Mouse (Mus musculus) MEL (cell line): Measurements from ENCODE around the gene Hba-a1. TPM values are rescaled to one million over a fixed set of nuclear protein-coding genes. Genes with fewer than 3 reads are reported as not detected.

ENCODE experiments used
- DNase-seq: peaks from one replicate; pipeline ENCODE4 v3.0.0; 2011; ENCODE audit warnings: low read depth, low spot score
- H3K27ac ChIP-seq: 2 replicates; pipeline ENCODE4 v1.5.1; 2012; ENCODE audit warnings: low read depth, mild to moderate bottlenecking, control low read depth, low read length, moderate library complexity; ENCODE audit not compliant: control insufficient read depth
- H3K27me3 ChIP-seq, 2 experiments: fragments of 150-350 bp in 1 of 2; sonication (generic) in 1 of 2; 2 replicates each; pipeline ENCODE4 v1.6.1; 2012; ENCODE audit warnings: low read length in 2 of 2, mild to moderate bottlenecking in 2 of 2, improper control_type of control experiment in 1 of 2, moderate library complexity in 1 of 2; ENCODE audit not compliant: insufficient read depth in 2 of 2, control insufficient read depth in 1 of 2
- H3K36me3 ChIP-seq, 2 experiments: 2 replicates each; pipeline ENCODE4 v1.6.1; 2012 to 2014; ENCODE audit warnings: low read length in 2 of 2, improper control_type of control experiment in 1 of 2, inconsistent platforms in 1 of 2, mild to moderate bottlenecking in 1 of 2; ENCODE audit not compliant: insufficient read depth in 2 of 2, control insufficient read depth in 1 of 2
- H3K4me1 ChIP-seq, 2 experiments: fragments of 150-350 bp in 1 of 2; sonication (generic) in 1 of 2; 2 replicates each; pipeline ENCODE4 v1.6.1; 2012; ENCODE audit warnings: low read length in 2 of 2, improper control_type of control experiment in 1 of 2, mild to moderate bottlenecking in 1 of 2; ENCODE audit not compliant: insufficient read depth in 2 of 2, control insufficient read depth in 1 of 2
- H3K4me3 ChIP-seq, 2 experiments: fragments of 150-350 bp in 1 of 2; sonication (generic) in 1 of 2; 2 replicates each; pipeline ENCODE4 v1.5.1; 2012; ENCODE audit warnings: low read depth in 2 of 2, low read length in 2 of 2, mild to moderate bottlenecking in 2 of 2, moderate library complexity in 2 of 2, control low read depth in 1 of 2, improper control_type of control experiment in 1 of 2; ENCODE audit not compliant: control insufficient read depth in 1 of 2, insufficient read depth in 1 of 2
- H3K79me2 ChIP-seq: 2 replicates; pipeline ENCODE4 v1.6.1; 2012; ENCODE audit warnings: mild to moderate bottlenecking, low read length, moderate library complexity; ENCODE audit not compliant: control insufficient read depth, poor library complexity, insufficient read depth
- H3K9ac ChIP-seq: 2 replicates; pipeline ENCODE4 v1.6.1; 2012; ENCODE audit warnings: low read depth, mild to moderate bottlenecking, control low read depth, low read length, moderate library complexity; ENCODE audit not compliant: control insufficient read depth, poor library complexity, severe bottlenecking
- H3K9me3 ChIP-seq: fragments of 150-350 bp; sonication (generic); replicated peaks from 2 replicates; pipeline ENCODE4 v1.6.1; 2012; ENCODE audit warnings: mild to moderate bottlenecking, low read length, improper control_type of control experiment, moderate library complexity; ENCODE audit not compliant: insufficient read depth
- BHLHE40 ChIP-seq: IDR thresholded peaks from 2 replicates; pipeline ENCODE4 v1.6.1; 2012; ENCODE audit warnings: low read depth, mild to moderate bottlenecking, inconsistent platforms, low read length, improper control_type of control experiment, borderline replicate concordance
- CTCF ChIP-seq, 3 experiments: IDR thresholded peaks in 2 of 3; conservative IDR thresholded peaks in 1 of 3; 2 replicates each; pipeline ENCODE4 v1.5.1; 2011 to 2012; ENCODE audit warnings: low read length in 3 of 3, low read depth in 2 of 3, mild to moderate bottlenecking in 2 of 3, improper control_type of control experiment in 1 of 3, inconsistent platforms in 1 of 3, mixed read lengths in 1 of 3, moderate library complexity in 1 of 3; ENCODE audit not compliant: control insufficient read depth in 1 of 3, insufficient read depth in 1 of 3, poor library complexity in 1 of 3, severe bottlenecking in 1 of 3
- E2F4 ChIP-seq: IDR thresholded peaks from 2 replicates; pipeline ENCODE4 v1.6.1; 2011; ENCODE audit warnings: low read depth, low read length, improper control_type of control experiment, borderline replicate concordance
- ELF1 ChIP-seq: IDR thresholded peaks from 2 replicates; pipeline ENCODE4 v1.6.1; 2014; ENCODE audit warnings: low read depth, mild to moderate bottlenecking, inconsistent platforms, low read length, improper control_type of control experiment, moderate library complexity
- EP300 ChIP-seq, 2 experiments: IDR thresholded peaks; 2 replicates each; pipeline ENCODE4 v1.6.1; 2011; ENCODE audit warnings: improper control_type of control experiment in 2 of 2, low read length in 2 of 2, low read depth in 1 of 2, mild to moderate bottlenecking in 1 of 2
- ETS1 ChIP-seq: IDR thresholded peaks from 2 replicates; pipeline ENCODE4 v1.6.1; 2012; ENCODE audit warnings: low read depth, mild to moderate bottlenecking, inconsistent platforms, low read length, improper control_type of control experiment, moderate library complexity
- GABPA ChIP-seq: IDR thresholded peaks from 2 replicates; pipeline ENCODE4 v1.6.1; 2012; ENCODE audit warnings: low read depth, mild to moderate bottlenecking, inconsistent platforms, low read length, improper control_type of control experiment, moderate library complexity
- MAFK ChIP-seq: IDR thresholded peaks from 2 replicates; pipeline ENCODE4 v1.6.1; 2011; ENCODE audit warnings: low read depth, mild to moderate bottlenecking, low read length, improper control_type of control experiment, borderline replicate concordance
- MAX ChIP-seq: IDR thresholded peaks from 2 replicates; pipeline ENCODE4 v1.6.1; 2011; ENCODE audit warnings: low read length, improper control_type of control experiment
- MEF2A ChIP-seq: IDR thresholded peaks from 2 replicates; pipeline ENCODE4 v1.6.1; 2014; ENCODE audit warnings: low read depth, mild to moderate bottlenecking, inconsistent platforms, low read length, improper control_type of control experiment; ENCODE audit not compliant: poor library complexity, insufficient replicate concordance, severe bottlenecking; ENCODE audit errors: extremely low read depth
- MYC ChIP-seq: IDR thresholded peaks from 2 replicates; pipeline ENCODE4 v1.6.1; 2011; ENCODE audit warnings: low read depth, mild to moderate bottlenecking, low read length, improper control_type of control experiment, moderate library complexity
- NRF1 ChIP-seq: IDR thresholded peaks from 2 replicates; pipeline ENCODE4 v1.6.1; 2014; ENCODE audit warnings: low read depth, mild to moderate bottlenecking, inconsistent platforms, low read length, improper control_type of control experiment, moderate library complexity; ENCODE audit not compliant: poor library complexity, insufficient read depth, severe bottlenecking
- POLR2AphosphoS2 ChIP-seq: IDR thresholded peaks from 2 replicates; pipeline ENCODE4 v1.6.1; 2011; ENCODE audit warnings: low read length, improper control_type of control experiment
- RAD21 ChIP-seq: IDR thresholded peaks from 2 replicates; pipeline ENCODE4 v1.6.1; 2011; ENCODE audit warnings: mild to moderate bottlenecking, low read depth, low read length, improper control_type of control experiment
- SMC3 ChIP-seq: IDR thresholded peaks from 2 replicates; pipeline ENCODE4 v1.6.1; 2011; ENCODE audit warnings: low read depth, low read length, improper control_type of control experiment
- TAL1 ChIP-seq: IDR thresholded peaks from 2 replicates; pipeline ENCODE4 v1.6.1; 2012; ENCODE audit warnings: mild to moderate bottlenecking, inconsistent platforms, low read length, moderate library complexity, mixed read lengths
- TCF12 ChIP-seq: IDR thresholded peaks from 2 replicates; pipeline ENCODE4 v1.6.1; 2014; ENCODE audit warnings: low read depth, mild to moderate bottlenecking, inconsistent platforms, low read length, improper control_type of control experiment, moderate library complexity
- UBTF ChIP-seq: IDR thresholded peaks from 2 replicates; pipeline ENCODE4 v1.6.1; 2012; ENCODE audit warnings: low read depth, mild to moderate bottlenecking, inconsistent platforms, low read length, improper control_type of control experiment, moderate library complexity, borderline replicate concordance; ENCODE audit not compliant: insufficient read depth
- ZC3H11A ChIP-seq: IDR thresholded peaks from 2 replicates; pipeline ENCODE4 v1.6.1; 2012; ENCODE audit warnings: low read depth, mild to moderate bottlenecking, inconsistent platforms, low read length, improper control_type of control experiment
- ZKSCAN1 ChIP-seq: IDR thresholded peaks from 2 replicates; pipeline ENCODE4 v1.6.1; 2012; ENCODE audit warnings: low read depth, mild to moderate bottlenecking, inconsistent platforms, low read length, improper control_type of control experiment, moderate library complexity
- polyA plus RNA-seq, 2 experiments: library from polyadenylated mRNA; stranded (reverse) in 1 of 2; unstranded in 1 of 2; fragments of >175 nt in 1 of 2; fragments of >200 nt in 1 of 2; gene quantifications; 2 replicates each; pipeline versions ENCODE4 v1.2.1 to v1.2.4; 2012; ENCODE audit warnings: low replicate concordance in 2 of 2, low read depth in 1 of 2; ENCODE audit not compliant: insufficient read length in 2 of 2, insufficient read depth in 1 of 2, missing spikeins in 1 of 2
- total RNA-seq: library from RNA; depleted of rRNA; stranded (reverse); fragments of 300-350 nt; gene quantifications from 2 replicates; pipeline ENCODE4 v1.2.3, GENCODE M21; 2012

Gene Hba-a1
- total and polyA plus RNA-seq, 3 experiments = 272 to 334 (median 313) TPM

GRCm38 (mm10) chr11:32245614-32246013 is 37.7 kb upstream of the Hba-a1 start (continued):
- TF ChIP-seq MAX (peak; percentile 47; the same call in 1 of the 2 replicates), RAD21 (no peak), CTCF (IDR thresholded peaks at IDR 0.05 in 2 of 3, conservative IDR thresholded peaks at IDR 0.05 in 1 of 3; ENCODE audit: control insufficient read depth in 1 of 3, insufficient read depth in 1 of 3, low read depth in 2 of 3, low read length in 3 of 3, poor library complexity in 1 of 3, severe bottlenecking in 1 of 3) (no peak)

- Histone ChIP-seq H3K27me3 (no peaks in the 10 kb centered on the region), H3K4me3 (no peak overlapping the region), H3K79me2 (no peaks in the 10 kb centered on the region), H3K9me3 (no peaks in the 10 kb centered on the region), H3K36me3 (peaks cover 0 to 67% of the 10 kb centered on the region in 2 experiments; a peak in 2 of 4 replicates), H3K9ac (no peak overlapping the region), H3K4me1 (peaks cover 38 to 67% of the 10 kb centered on the region in 2 experiments), H3K27ac (peak overlapping the region; percentile 2; the same call in 1 of the 2 replicates)
- TF ChIP-seq NRF1 (no peak), ELF1 (no peak), MAX (no peak), ZC3H11A (peak; percentile 32; the same call in 1 of the 2 replicates), TAL1 (no peak), GABPA (no peak), ZKSCAN1 (no peak), TCF12 (0 out of 2 replicates have a peak, but pooled peaks have one; percentile 26), EP300 (IDR thresholded peaks at IDR 0.05; ENCODE audit: low read depth in 1 of 2, low read length in 2 of 2) (0 out of 4 replicates have a peak, but pooled peaks of 1 of the 2 experiments have one; percentile 19), E2F4 (no peak), POLR2AphosphoS2 (no peak), MAFK (no peak), ETS1 (no peak), MYC (no peak), SMC3 (peak; percentile 70), CTCF (IDR thresholded peaks at IDR 0.05 in 2 of 3, conservative IDR thresholded peaks at IDR 0.05 in 1 of 3; ENCODE audit: control insufficient read depth in 1 of 3, insufficient read depth in 1 of 3, low read depth in 2 of 3, low read length in 3 of 3, poor library complexity in 1 of 3, severe bottlenecking in 1 of 3) (peak; percentile 22 to 73 (median 50); a peak in 5 of 6 replicates), BHLHE40 (no peak), UBTF (no peak), MEF2A (no peak), RAD21 (peak; percentile 64)
- peak; percentile 62 for DNase-seq
Observed at GRCm38 (mm10) chr11:32247068-32247467, 36.2 kb upstream of the Hba-a1 start.
